Mouse (Mus musculus) adrenal gland, postnatal 25 days (tissue): ENCODE results near the gene Rpl13. TPM values are rescaled to one million over a fixed set of nuclear protein-coding genes. Genes with fewer than 3 reads are reported as not detected.
"Not testable (repeated sequence)": the region's sequence is repeated elsewhere in the genome, so short reads cannot be mapped to it uniquely, and the experiment has no call there.

Experiments used
- DNase-seq: peaks from one replicate; pipeline ENCODE4 v3.0.0; 2021; ENCODE audit warnings: mixed read lengths
- long read RNA-seq: library from polyadenylated mRNA; stranded (forward); transcript quantifications from one replicate; pipeline ENCODE4 v2.0.0, GENCODE M21; 2021
- total RNA-seq: library from RNA; stranded (reverse); gene quantifications from 2 replicates; pipeline ENCODE4 v1.2.3, GENCODE M21; 2021

Rpl13 gene
- 560 and 633 TPM in 2 replicates for total RNA-seq
- long read RNA-seq, transcript Rpl13-201 (6 exons, 780 nt) = major isoform, 429 of 471 reads
- long read RNA-seq, partial matches to known transcripts = 29 of 471 reads
- long read RNA-seq, other reads (novel, unspliced or antisense) = 10 of 471 reads

DNA sequence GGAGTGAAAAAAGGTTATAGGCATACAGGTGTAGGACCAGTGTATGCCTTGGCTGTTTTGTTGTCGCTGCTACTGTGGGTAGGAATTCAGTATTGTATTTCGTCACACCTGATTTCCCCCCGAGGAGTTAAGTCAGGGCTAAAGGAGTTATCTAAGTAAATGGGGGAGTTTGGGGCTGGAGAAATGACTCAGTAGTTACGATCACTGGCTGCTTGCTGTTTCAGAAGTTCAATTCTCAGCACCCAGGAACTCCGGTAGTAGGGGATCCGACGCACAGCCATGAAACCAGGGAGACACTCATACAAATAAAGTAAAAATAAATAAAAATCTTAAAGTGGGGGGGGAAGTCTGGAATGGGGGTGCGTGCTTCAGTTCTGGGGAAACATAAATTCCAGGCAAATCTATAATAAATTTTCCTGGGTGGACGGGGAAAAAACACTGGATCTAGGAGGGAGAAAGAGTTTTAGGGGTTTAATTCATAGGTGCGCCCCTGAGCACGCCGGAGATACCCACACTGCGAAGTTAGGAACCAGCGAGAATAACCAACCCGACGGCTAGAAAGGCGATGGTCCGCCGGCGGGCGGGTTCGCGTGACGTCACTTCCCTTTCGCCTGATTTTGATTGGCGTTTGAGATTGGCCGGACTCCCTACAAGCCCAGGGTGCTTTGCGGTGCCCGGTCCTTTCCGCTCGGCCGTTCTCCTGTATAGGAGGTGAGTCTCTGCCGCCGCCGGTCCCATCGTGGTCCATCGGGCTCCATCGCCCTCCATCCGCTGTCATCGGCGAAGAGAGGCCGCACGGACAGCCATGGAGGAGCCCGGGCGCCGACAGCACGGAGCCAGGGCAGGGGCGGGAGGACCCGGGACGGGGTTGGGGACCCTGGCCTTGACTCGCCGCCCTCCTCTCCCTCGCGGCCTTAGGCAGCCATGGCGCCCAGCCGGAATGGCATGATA, at the start of gene Rpl13:
Gene Rpl13, plus strand, starts transcription at position 616 of the 951 bp plus-strand sequence.
- DNase-seq = peak; percentile 95

DNA sequence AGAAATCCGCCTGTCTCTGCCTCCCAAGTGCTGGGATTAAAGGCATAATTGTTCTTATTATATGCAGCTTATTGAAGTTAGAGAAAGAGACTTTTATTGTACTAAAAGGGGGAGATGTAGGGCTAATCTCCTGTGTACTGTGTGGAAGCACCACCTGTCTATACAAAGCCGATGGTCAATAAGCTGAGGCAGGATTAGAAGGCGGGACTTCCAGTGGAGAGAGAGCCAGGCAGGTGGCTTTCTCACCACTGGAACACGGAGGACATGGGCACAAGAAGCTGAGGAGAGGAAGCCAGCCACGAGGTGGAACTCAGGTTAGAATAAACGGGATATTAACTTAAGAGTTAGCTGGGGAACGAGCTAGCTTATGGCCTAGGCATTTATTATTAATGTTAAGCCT, 39.4 kb upstream of the Rpl13 start, which contains the start of gene Spg7:
Gene Spg7, plus strand, starts transcription at position 222 of the 400 bp plus-strand sequence.
- no peak for DNase-seq

DNA sequence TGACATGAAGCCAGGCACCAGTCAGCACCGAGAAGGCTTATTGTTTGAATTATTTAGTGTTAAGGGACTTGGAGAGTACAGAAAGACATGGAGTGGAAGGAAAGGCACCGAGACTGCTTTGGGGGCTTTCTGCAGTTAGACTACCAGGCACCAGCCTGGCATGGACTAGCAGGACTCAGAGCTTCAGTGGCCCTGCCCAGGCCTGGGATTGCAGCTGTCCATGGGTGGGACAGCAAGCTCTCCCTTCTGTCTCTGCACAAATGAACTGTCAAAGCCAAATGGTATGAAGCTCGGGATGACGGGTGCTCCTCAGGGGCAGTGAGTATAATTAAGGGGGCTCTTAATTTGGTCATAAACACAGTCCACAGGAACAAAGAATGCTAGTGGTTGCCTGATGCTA, 38.1 kb upstream of the Rpl13 start:
- no peak for DNase-seq

DNA sequence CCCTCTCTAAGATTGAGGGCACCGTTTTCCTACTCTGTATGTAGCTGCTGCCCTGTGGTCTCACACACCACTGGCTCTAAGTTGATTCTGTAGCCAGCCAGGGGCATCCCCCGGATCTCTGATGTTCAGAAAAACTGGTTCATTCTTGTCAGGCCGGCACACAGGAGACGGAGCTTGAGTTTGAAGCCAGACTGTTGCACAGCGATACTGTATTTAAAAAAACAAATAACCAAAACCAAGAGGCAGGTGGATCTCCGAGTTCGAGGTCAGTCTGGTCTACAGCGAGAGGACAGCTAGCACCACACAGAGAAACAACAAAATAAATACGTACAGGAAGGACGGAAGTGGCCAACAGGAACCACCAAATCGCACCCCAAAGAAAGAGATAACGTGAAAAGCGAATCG, 37.3 kb upstream of the Rpl13 start:
- peak; percentile 13 for DNase-seq

DNA sequence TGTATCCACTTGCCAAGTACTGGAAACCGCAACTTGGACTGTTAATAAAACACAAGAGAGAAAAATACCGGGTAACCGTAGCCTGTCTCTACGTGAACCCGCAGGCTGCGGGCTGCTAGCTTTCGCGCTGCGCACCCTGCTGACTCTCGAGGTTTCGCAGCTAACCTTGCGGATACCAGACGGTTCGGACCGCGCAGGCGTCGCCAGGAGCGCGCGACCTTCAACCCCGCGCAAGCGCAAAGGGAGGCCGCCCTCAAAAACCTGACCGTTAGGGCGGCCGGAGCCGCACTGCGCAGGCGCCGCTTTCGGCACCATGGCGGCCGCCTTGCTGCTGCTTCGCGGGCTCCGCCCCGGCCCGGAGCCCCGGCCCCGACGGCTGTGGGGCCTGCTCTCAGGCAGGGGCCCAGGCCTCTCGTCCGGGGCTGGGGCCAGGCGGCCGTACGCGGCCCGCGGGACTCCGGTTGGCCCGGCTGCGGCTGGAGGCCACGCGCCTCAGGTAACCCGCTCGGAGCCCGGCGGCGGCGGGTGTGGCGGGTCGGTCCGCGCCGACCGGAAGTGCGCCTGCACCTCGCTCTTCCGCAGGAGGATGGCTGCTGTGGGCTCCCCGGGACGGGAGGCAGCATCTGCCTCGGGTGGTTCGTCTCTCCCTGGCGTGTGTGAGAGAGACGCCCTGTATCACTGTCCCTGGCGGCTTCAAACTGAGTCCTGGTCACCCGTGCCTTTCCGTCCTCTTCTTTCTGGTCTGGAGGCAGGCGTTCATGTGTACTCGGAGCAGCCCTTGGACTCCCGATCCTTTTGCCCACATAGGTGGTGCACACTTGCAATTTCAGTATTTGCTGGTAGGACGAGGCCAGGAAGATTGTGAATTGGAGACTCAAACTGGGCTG, 36.7 kb upstream of the Rpl13 start:
- peak; percentile 96 for DNase-seq

DNA sequence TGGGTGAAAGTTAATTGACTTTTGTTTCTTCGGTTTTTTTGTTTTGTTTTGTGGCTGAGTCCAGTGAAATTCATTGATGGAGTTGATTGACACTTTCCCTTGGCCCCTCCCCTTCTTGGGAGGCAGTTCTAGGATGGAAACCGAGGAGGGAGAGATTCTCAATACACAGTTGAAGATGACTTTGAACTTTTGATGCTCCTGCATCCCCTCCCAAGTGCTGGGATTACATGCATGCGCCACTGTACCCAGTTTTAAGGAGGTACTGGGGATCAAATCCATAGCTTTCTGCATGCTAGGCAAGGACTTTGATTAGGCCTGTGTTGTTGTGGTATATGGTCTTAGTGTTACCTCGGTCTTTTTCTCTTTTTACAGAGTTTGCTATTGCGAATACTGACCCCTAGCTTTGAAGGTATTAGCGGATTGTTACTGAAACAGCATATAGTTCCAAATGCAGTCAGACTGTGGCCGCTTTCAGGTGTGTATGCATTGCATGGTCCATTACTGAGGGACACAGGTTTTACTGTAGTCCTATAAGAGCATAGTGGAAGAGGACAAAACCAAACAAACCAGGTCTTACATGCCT, 36.0 kb upstream of the Rpl13 start:
- DNase-seq = no peak

DNA sequence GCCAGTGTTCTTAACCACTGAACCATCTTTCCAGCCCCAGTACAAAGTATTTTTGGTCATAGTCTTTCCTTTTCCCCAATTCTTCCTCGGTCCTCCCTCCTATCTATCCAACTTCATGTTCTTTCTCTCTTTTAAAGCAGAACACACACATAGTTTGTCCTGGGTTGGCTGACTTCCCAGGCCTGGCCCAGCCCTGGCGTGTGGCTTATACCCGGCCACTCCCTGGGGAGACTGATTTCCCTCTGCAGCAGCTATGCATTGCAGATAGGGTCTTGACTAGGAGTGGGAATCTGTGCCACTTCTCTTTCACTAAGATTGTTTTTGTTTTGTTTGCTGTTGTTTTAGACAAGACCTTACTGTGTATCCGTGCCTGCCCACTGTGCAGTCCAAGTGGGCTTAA, 31.0 kb upstream of the Rpl13 start:
- peak; percentile 28 for DNase-seq

DNA sequence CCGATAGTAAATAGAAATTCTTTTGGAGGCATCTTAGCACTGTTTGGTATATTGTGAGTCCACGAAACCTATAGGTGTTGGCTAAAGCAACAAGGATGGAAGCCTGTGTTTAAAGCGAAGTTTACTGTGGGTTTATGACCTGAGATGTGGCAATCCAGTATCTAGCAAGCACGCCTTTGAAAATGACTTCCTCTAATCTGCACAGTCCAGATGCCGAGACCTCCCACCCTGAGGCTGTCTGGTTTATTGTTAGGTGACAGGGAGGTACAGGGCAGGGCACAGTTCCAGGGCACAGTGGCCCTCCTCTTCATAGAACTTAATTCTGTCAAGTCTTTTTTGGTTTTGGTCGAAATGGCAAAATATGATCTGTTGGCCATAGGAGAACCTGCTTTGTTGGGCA, 24.9 kb upstream of the Rpl13 start:
- DNase-seq = no peak

DNA sequence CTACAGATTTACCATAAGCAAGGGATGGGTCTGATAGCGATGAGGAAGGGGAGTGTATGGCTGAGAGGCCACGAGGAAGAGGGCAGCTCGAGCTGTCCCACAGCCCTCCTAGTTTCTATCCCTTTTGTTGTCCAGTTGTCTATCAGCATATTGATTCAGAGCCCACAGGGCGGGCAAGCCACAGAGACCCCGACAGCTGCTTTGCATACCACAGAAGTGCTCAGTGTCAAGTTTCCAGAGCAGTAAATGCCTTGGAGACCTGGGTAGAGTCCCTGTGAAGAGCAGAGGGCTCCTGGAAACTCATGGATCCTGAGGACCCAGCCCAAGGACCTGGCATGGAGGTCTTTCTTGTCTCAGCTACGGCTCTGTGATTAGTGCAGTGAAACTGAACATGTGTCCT, 19.2 kb upstream of the Rpl13 start:
- DNase-seq = no peak

DNA sequence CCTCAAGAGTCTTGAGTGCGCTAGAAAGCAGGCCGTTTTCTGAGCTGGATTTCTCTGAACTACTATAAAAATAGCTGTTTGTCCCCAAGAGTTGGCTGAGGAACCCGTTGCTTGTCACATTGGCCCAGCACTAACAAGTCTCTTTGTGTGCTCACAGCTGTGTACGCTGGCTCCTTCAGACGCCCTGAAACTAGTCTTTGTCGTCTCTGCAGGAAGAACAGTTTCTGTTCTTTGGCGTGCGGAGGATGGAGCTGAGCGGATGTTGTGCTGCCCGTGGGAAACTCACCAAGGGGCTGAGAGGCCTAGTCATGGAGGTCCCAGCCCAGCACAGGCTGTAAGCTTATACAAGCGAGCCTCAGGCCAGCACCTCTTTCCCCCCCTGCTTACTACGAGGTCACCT, 18.5 kb upstream of the Rpl13 start:
- no peak for DNase-seq

DNA sequence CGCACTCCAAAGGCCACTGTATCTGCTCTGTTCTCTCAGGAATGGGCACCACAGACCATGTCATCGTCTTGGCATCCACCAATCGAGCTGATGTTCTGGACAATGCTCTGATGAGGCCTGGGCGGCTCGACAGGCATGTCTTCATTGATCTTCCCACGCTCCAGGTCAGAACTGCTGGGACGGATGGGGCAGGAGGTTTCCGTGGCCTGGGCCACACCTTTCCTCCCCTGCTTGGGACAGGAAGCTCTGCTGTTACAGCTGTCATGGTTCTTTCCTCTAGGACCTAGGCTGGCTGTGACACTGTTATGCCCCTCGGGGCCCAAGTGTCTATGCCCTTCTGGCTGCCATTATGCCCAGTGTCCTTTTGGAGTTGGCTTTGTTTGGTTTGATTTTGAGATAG, 14.9 kb upstream of the Rpl13 start:
- DNase-seq = no peak

DNA sequence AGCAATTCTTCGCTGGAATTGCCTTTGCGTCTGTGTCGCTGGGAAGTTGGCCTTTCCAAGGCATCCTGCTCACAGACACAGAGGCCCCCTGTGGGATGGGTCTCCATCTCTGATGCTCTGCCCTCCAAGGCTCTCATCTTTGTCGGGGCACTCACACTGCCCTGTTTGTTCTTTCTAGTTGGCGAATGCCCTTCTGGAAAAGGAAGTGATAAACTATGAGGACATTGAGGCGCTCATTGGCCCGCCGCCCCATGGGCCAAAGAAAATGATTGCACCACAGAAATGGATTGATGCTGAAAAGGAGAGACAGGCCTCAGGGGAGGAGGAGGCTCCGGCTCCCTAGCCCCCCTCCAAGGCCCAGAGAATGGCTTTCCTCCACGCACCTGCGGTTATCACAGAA, 4.9 kb upstream of the Rpl13 start:
- DNase-seq = no peak

DNA sequence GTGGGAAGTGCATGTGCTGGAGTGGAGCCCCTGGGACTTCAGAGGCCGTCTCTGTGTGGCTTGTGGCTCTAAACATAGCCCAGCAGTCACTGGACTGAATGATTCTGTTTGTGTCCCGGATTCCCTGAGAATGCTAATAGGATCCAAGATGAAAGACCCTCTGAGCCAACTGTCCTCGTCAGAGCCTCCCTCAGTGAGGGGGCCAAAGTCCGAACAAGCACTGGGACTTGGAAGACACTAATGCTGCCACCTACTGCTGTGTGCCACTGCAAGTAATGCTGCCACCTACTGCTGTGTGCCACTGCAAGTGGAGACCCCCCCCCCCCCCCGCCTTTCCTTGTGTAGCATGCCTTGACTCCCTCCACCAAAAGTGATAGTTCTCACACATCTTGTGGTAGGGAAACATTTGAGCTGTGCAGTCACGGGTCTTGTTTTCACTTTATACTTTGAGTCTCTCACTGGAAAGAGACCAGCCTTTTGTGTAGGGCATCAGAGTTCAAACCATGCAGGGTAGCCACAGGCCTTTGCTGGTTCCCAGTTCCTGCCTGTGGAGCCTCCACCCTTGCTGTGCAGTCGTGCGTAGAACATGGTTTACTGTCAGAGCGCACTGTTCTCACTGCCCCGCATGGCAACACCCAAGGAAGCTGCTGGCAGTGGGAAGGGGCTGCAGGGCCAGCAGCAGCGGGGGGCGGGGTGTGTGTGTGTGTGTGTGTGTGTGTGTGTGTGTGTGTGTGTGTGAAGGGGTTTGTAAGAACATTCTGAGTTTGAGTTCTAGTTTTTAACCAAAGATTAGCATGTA, 4.2 kb upstream of the Rpl13 start:
- DNase-seq = peak; percentile 31

DNA sequence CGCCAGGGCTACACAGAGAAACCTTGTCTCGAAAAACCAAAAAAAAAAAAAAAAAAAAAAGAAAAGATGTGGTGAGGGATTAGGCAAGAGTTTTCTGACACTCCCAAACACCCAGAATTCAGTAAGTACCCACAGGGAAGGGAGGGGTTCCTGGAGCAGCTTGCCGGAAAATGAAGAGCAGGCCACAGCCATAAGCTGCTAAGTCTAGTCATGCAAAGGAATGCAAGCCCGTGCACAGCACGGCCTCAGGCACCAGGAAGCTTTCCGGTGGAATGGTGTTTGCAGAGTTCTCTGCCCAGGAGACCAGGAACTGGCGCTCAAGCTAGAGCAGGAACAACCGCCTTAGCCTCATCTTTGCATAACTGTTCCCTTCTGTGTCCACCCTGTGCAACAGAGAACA, 1.9 kb upstream of the Rpl13 start:
- DNase-seq = no peak

DNA sequence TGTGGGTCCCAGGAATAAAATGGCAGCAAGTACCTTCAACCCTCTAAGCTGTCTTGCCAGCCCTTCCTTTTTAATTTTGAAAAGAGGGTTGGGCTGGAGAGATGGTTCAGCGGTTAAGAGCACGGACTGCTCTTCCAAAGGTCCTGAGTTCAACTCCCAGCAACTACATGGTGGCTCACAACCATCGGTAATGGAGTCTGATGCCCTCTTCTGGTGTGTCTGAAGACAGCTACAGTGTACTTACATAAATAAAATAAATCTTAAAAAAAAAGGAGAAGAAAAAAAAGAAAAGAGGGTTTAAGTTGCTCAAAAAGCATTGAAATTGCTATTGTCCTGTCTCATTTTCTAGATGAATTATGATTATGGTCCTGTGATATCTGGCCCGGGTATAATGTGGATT, 906 bp upstream of the Rpl13 start:
- no peak for DNase-seq

DNA sequence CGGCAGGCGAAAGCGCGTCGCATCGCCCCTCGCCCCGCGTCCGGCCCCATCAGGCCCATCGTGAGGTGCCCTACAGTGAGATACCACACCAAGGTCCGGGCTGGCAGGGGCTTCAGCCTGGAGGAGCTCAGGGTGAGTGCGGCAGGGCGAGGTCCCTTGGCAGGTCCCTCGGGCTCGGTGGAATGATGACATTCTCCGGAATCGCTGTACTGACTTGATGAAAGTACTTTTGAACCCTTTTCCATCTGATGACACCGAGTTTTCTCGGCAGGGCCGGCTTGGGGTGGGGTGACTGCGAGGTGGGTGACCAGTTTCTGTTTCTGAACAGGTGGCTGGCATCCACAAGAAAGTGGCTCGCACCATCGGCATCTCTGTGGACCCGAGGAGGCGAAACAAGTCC, 705 bp downstream of the Rpl13 start:
- DNase-seq = not testable (repeated sequence)

DNA sequence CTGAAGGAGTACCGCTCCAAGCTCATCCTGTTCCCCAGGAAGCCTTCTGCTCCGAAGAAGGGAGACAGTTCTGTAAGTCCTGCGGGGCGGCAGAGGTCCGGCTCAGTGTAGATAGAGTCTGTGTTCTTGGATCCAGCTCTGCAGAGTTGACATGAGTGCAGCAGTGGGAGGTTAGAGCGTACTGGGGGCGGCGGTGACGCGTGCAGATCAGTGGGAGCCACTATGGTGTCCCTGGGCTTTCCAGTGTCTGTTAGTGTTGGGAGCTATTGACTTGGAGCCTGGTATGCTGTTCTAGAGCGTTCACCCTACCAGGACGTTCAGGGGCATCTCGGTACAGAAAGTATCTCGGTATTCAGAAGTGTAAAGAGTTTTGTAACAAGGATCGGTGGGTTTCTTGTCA, 1.1 kb downstream of the Rpl13 start:
- no peak for DNase-seq

DNA sequence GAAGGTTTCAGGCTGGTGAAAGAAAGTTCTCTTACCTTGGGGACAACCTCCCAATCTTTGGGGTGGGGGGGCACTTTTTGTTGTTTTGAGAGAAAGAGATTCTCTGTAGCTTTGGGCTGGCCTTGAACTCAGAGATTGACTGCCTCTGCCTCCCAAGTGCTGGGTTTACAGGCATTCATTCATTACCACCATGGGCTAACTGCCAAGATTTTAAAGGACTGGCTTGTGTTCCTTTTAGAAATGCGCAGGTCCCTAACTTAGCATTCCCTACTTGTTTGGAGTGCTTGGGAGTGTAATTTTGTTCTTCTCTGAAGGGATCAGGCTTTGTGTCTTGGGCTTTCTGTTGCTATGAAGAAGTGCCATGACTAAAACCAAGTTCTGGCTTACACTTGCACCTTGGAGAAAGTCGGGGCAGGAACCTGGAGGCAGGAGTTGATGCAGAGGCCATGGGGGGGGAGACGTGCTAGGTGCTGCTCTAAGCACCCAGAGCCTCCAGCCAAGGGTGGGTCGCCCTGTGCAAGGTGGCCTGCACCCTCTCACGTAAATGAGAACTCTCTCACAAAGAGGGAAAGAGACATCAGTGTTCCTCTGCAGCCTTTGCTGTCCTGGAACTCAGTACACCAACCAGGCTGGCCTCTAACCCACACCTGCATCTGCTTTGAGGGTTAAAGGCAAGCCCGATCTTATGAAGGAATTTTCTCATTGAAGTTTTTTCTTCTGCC, 2.1 kb downstream of the Rpl13 start:
- DNase-seq = no peak

DNA sequence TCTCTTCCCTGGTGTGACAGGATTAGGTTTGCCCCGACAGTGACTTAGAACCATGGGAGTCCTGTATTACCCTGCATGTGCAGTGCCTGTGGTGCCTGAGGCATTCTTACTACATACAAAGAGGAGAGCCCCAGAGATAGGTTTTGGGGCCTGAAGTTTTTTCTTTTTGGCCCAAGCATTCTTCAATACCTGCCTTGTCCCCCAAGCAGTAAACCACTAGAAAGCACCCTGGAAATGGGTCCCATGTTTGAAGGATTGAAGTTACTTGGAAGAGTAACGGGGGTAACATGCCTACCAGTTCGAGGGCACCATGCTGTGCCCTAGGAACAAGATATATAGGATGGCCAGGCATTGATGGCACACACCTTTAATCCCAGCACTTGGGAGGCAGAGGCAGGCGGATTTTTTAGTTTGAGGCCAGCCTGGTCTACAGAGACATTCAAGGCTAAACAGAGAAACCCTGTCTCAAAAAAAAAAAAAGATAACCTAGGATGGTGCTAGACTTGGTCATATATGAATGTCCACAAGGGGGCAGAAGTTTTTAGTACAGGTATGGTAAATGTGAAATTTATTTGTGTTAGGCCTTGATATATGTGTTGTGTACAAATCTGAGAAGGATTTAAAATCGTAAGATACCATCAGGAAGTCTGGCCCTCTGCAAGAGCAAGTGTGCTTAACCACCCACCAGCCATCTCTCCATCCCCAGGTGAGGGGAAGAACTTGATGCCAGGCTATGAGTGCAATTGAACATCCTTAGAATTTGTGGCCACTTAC, 3.6 kb downstream of the Rpl13 start:
- DNase-seq = no peak

DNA sequence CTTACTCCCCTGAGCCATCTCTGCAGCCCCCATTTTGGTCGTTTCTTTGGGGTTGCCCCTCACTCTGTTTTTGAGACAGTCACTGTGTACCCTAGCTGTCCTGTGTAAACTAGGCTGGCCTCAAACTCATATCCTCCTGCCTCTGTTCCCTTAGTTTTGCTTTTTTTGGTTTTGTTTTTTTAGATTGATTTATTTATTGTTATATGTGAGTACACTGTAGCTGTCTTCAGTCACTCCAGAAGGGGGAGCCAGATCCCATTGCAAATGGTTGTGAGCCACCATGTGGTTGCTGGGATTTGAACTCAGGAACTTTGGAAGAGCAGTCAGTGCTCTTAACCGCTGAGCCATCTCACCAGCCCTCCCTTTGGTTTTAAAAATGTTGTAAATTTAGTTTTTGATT, 4.4 kb downstream of the Rpl13 start:
- no peak for DNase-seq
